Mouse (Mus musculus): ENCODE data around the gene Catspere2. TPM values are rescaled to one million over a fixed set of nuclear protein-coding genes. Genes with fewer than 3 reads are reported as not detected.
"Not testable (repeated sequence)": the region's sequence is repeated elsewhere in the genome, so short reads cannot be mapped to it uniquely, and the experiment has no call there.

Gene Catspere2
- polyA plus RNA-seq, 1 experiment from 2014 or later, result 0.32 TPM

GRCm38 (mm10) chr1:178205701-178206325 lies 222.6 kb downstream of the Catspere2 start:
- H3K4me2 ChIP-seq (replicated peaks; ENCODE audit: low read depth, low read length), result no peak overlapping the region
- no peak overlapping the region for H3K4me3 ChIP-seq (ENCODE audit: low read depth, low read length)
- H3K27ac ChIP-seq (ENCODE audit: low read depth, low read length), result no peak overlapping the region
- DNase-seq (ENCODE audit: low spot score) (no peak), ATAC-seq (ENCODE audit: low FRiP score) (no peak)
- H3K9ac ChIP-seq (ENCODE audit: low read depth, low read length), result no peak overlapping the region
- H3K9me3 ChIP-seq (ENCODE audit: control insufficient read depth, low read length), result no peaks in the 10 kb centered on the region
- no peaks in the 10 kb centered on the region for H3K4me1 ChIP-seq (replicated peaks; ENCODE audit: control insufficient read depth, insufficient read depth, low read length)
- no peaks in the 10 kb centered on the region for H3K27me3 ChIP-seq (ENCODE audit: control insufficient read depth, insufficient read depth, low read length)
- H3K36me3 ChIP-seq (ENCODE audit: control insufficient read depth, insufficient read depth, low read length), result no peaks in the 10 kb centered on the region
- WGBS, result 95% methylated on average over 10 of the region's 10 CpGs

- H3K27ac ChIP-seq (ENCODE audit: low read depth, low read length); H3K27me3 ChIP-seq (ENCODE audit: control insufficient read depth, insufficient read depth, low read length); DNase-seq (ENCODE audit: low spot score); H3K9ac ChIP-seq (ENCODE audit: low read depth, low read length); ATAC-seq (ENCODE audit: low FRiP score); H3K9me3 ChIP-seq (ENCODE audit: control insufficient read depth, low read length); H3K36me3 ChIP-seq (ENCODE audit: control insufficient read depth, insufficient read depth, low read length); H3K4me1 ChIP-seq (replicated peaks; ENCODE audit: control insufficient read depth, insufficient read depth, low read length); H3K4me2 ChIP-seq (replicated peaks; ENCODE audit: low read depth, low read length); H3K4me3 ChIP-seq (ENCODE audit: low read depth, low read length): not testable (repeated sequence)
- WGBS, result 85% methylated on average over 4 of the region's 4 CpGs
Measured at GRCm38 (mm10) chr1:178207856-178208255, 224.6 kb downstream of the Catspere2 start.

- no peaks in the 10 kb centered on the region for H3K9me3 ChIP-seq (ENCODE audit: control insufficient read depth, low read length)
- no peak overlapping the region for H3K9ac ChIP-seq (ENCODE audit: low read depth, low read length)
- no peak overlapping the region for H3K4me3 ChIP-seq (ENCODE audit: low read depth, low read length)
Measured at GRCm38 (mm10) chr1:178209966-178210365, 226.7 kb downstream of the Catspere2 start.

GRCm38 (mm10) chr1:178217157-178217556 lies 233.9 kb downstream of the Catspere2 start:
- H3K27me3 ChIP-seq (ENCODE audit: control insufficient read depth, insufficient read depth, low read length), result no peaks in the 10 kb centered on the region
- H3K4me1 ChIP-seq (replicated peaks; ENCODE audit: control insufficient read depth, insufficient read depth, low read length), result no peaks in the 10 kb centered on the region
- H3K36me3 ChIP-seq (ENCODE audit: control insufficient read depth, insufficient read depth, low read length), result no peaks in the 10 kb centered on the region
- no peak overlapping the region for H3K4me2 ChIP-seq (replicated peaks; ENCODE audit: low read depth, low read length)
- no peak overlapping the region for H3K4me3 ChIP-seq (ENCODE audit: low read depth, low read length)
- H3K9me3 ChIP-seq (ENCODE audit: control insufficient read depth, low read length), result no peaks in the 10 kb centered on the region
- DNase-seq (ENCODE audit: low spot score) (no peak), ATAC-seq (ENCODE audit: low FRiP score) (no peak)
- H3K27ac ChIP-seq (ENCODE audit: low read depth, low read length), result no peak overlapping the region
- H3K9ac ChIP-seq (ENCODE audit: low read depth, low read length), result no peak overlapping the region

More at GRCm38 (mm10) chr1:178209966-178210365, 226.7 kb downstream of the Catspere2 start:
- no peak for DNase-seq (ENCODE audit: low spot score)
- no peaks in the 10 kb centered on the region for H3K27me3 ChIP-seq (ENCODE audit: control insufficient read depth, insufficient read depth, low read length)
- no peaks in the 10 kb centered on the region for H3K36me3 ChIP-seq (ENCODE audit: control insufficient read depth, insufficient read depth, low read length)
- no peak overlapping the region for H3K27ac ChIP-seq (ENCODE audit: low read depth, low read length)
- no peak overlapping the region for H3K4me2 ChIP-seq (replicated peaks; ENCODE audit: low read depth, low read length)
- no peaks in the 10 kb centered on the region for H3K4me1 ChIP-seq (replicated peaks; ENCODE audit: control insufficient read depth, insufficient read depth, low read length)
- no peak for ATAC-seq (ENCODE audit: low FRiP score)

- Histone ChIP-seq H3K36me3 (ENCODE audit: control insufficient read depth, insufficient read depth, low read length) (no peaks in the 10 kb centered on the region), H3K4me3 (ENCODE audit: low read depth, low read length) (no peak overlapping the region), H3K27ac (ENCODE audit: low read depth, low read length) (no peak overlapping the region), H3K9ac (ENCODE audit: low read depth, low read length) (no peak overlapping the region), H3K27me3 (ENCODE audit: control insufficient read depth, insufficient read depth, low read length) (no peaks in the 10 kb centered on the region), H3K9me3 (ENCODE audit: control insufficient read depth, low read length) (no peaks in the 10 kb centered on the region), H3K4me2 (replicated peaks; ENCODE audit: low read depth, low read length) (no peak overlapping the region), H3K4me1 (replicated peaks; ENCODE audit: control insufficient read depth, insufficient read depth, low read length) (no peaks in the 10 kb centered on the region)
- DNase-seq (ENCODE audit: low spot score) (no peak), ATAC-seq (ENCODE audit: low FRiP score) (no peak)
Measured at GRCm38 (mm10) chr1:178218305-178218704, 235.1 kb downstream of the Catspere2 start.

- Histone ChIP-seq H3K27me3 (ENCODE audit: control insufficient read depth, insufficient read depth, low read length) (no peaks in the 10 kb centered on the region), H3K9ac (ENCODE audit: low read depth, low read length) (no peak overlapping the region), H3K4me2 (replicated peaks; ENCODE audit: low read depth, low read length) (no peak overlapping the region), H3K27ac (ENCODE audit: low read depth, low read length) (no peak overlapping the region), H3K36me3 (ENCODE audit: control insufficient read depth, insufficient read depth, low read length) (no peaks in the 10 kb centered on the region), H3K4me1 (replicated peaks; ENCODE audit: control insufficient read depth, insufficient read depth, low read length) (no peaks in the 10 kb centered on the region), H3K4me3 (ENCODE audit: low read depth, low read length) (no peak overlapping the region), H3K9me3 (ENCODE audit: control insufficient read depth, low read length) (no peaks in the 10 kb centered on the region)
- no peak for DNase-seq (ENCODE audit: low spot score)
- ATAC-seq (ENCODE audit: low FRiP score), result no peak
- WGBS, result 87% methylated on average over 5 of the region's 5 CpGs
Measured at GRCm38 (mm10) chr1:178219166-178220077, 236.2 kb downstream of the Catspere2 start.

Other genes starting within 250 kb of the Catspere2 start
- 59.0 and 67.7 TPM in 2 replicates for gene Adss, start 186.9 kb upstream of the Catspere2 start, polyA plus RNA-seq (2014; fragmentation: Nextera tagmentation; extraction: Ambion mirVana)
- gene Desi2, start 204.0 kb downstream of the Catspere2 start, polyA plus RNA-seq (2014; fragmentation: Nextera tagmentation; extraction: Ambion mirVana), result 15.9 and 18.2 TPM in 2 replicates